ENCODE assay signal across 16 mouse cellular contexts in genomic region chr9:57900478-57900877, GRCm38 (mm10). TPM values are rescaled to one million over a fixed set of nuclear protein-coding genes. Genes with fewer than 3 reads are reported as not detected.
DNase-seq lines count a peak whose midpoint lies in the region; ATAC-seq and TF ChIP-seq lines count a peak whose summit lies in the region.
"Had no signal": no experiment of that assay in that cellular context is flagged by ENCODE, and none has a peak within 500 bp of the region (broad histone marks: within the 10 kb centered on the region; RNA-seq: fewer than 3 reads in every experiment).

No protein-coding gene starts in this region.

- TF ChIP-seq POLR2A in CH12.LX (IDR thresholded peaks at IDR 0.05; ENCODE audit: low read depth, low read length), result no peak

- no peak overlapping the region for H3K4me3 ChIP-seq in hindbrain, embryonic 13.5 days
- no peak overlapping the region for H3K4me3 ChIP-seq in hindbrain, embryonic 14.5 days (replicated peaks; ENCODE audit: low read length)
- H3K4me3 ChIP-seq in CH12.LX (replicated peaks in 1 of 3; ENCODE audit: low read depth in 2 of 3, low read length in 2 of 3, poor library complexity in 1 of 3), result no peak overlapping the region
- H3K4me3 ChIP-seq: embryonic facial prominence, embryonic 12.5 days; left cerebral cortex, adult 2 months; neural tube, embryonic 12.5 days had no signal

- in situ Hi-C loops in CH12.LX (cut with MboI; ENCODE audit: low pct_ligation_motif_present, low pct_unique_long_range_greater_than_20kb, low sequenced_read_pairs), result no loop called here

- dilution Hi-C loops in CH12.LX (cut with MboI; ENCODE audit: extremely low pct_ligation_motif_present, extremely low pct_unique_long_range_greater_than_20kb, low sequenced_read_pairs), result no loop called here

- DNase-seq in hindbrain, embryonic 14.5 days (ENCODE audit: low spot score), result no peak
- peak; percentile 31 for DNase-seq in CH12.LX (ENCODE audit: extremely low read depth)
- DNase-seq in embryo, embryonic 11 days, result peak; percentile 25
- peak; percentile 14 for DNase-seq in forelimb bud, embryonic 11.5 days (ENCODE audit: low read depth, low spot score)
- DNase-seq in spleen, postnatal 10 days (ENCODE audit: low spot score in 2 of 2), result no peak
- DNase-seq in c-Kit-positive CD71-positive TER-119-positive erythroid progenitor cells, embryonic 14.5 days (ENCODE audit: low spot score), result no peak
- DNase-seq: adrenal gland, postnatal 36 days; cerebellum, adult 11-12 months; kidney, postnatal 25 days; lung, postnatal 14 days; right cerebral cortex, adult 18-20 months; thymus, postnatal 36 days had no signal

- ATAC-seq in hindbrain, embryonic 13.5 days (ENCODE audit: low FRiP score), result no peak
- no peak for ATAC-seq in hindbrain, embryonic 14.5 days (ENCODE audit: low FRiP score)

- TF ChIP-seq RAD21 in CH12.LX (IDR thresholded peaks at IDR 0.05; ENCODE audit: low read depth, low read length), result no peak

- WGBS in hindbrain, embryonic 13.5 days, result 56% methylated on average over 10 of the region's 10 CpGs
- 61% methylated on average over 10 of the region's 10 CpGs for WGBS in hindbrain, embryonic 14.5 days

- peak; percentile 50; the same call in 1 of the 2 replicates for TF ChIP-seq EP300 in CH12.LX (IDR thresholded peaks at IDR 0.05; ENCODE audit: low read length)

- no peaks in the 10 kb centered on the region for H3K27me3 ChIP-seq in hindbrain, embryonic 13.5 days
- H3K27me3 ChIP-seq in hindbrain, embryonic 14.5 days (ENCODE audit: control insufficient read depth, insufficient read depth, low read length), result no peaks in the 10 kb centered on the region
- H3K27me3 ChIP-seq in CH12.LX (replicated peaks), result no peaks in the 10 kb centered on the region
- H3K27me3 ChIP-seq: embryonic facial prominence, embryonic 12.5 days; neural tube, embryonic 12.5 days had no signal

- H3K4me1 ChIP-seq in hindbrain, embryonic 13.5 days (replicated peaks), result peaks cover 18% of the 10 kb centered on the region
- peaks cover 15% of the 10 kb centered on the region for H3K4me1 ChIP-seq in hindbrain, embryonic 14.5 days (replicated peaks; ENCODE audit: control insufficient read depth, insufficient read depth, low read length)
- peaks cover 13 to 29% of the 10 kb centered on the region in 2 experiments for H3K4me1 ChIP-seq in CH12.LX (ENCODE audit: control insufficient read depth in 1 of 2, insufficient read depth in 2 of 2)

- no peaks in the 10 kb centered on the region for H3K36me3 ChIP-seq in hindbrain, embryonic 13.5 days
- H3K36me3 ChIP-seq in hindbrain, embryonic 14.5 days (replicated peaks; ENCODE audit: control insufficient read depth, insufficient read depth), result no peaks in the 10 kb centered on the region
- no peaks in the 10 kb centered on the region for H3K36me3 ChIP-seq in CH12.LX (replicated peaks in 1 of 2; ENCODE audit: control insufficient read depth in 1 of 2, insufficient read depth in 1 of 2, low read length in 1 of 2)
- H3K36me3 ChIP-seq: embryonic facial prominence, embryonic 12.5 days; neural tube, embryonic 12.5 days had no signal

- no peaks in the 10 kb centered on the region for H3K9me3 ChIP-seq in hindbrain, embryonic 13.5 days
- no peaks in the 10 kb centered on the region for H3K9me3 ChIP-seq in hindbrain, embryonic 14.5 days (ENCODE audit: control insufficient read depth, low read length)
- no peaks in the 10 kb centered on the region for H3K9me3 ChIP-seq in CH12.LX (replicated peaks; ENCODE audit: low read length)
- H3K9me3 ChIP-seq: embryonic facial prominence, embryonic 12.5 days; neural tube, embryonic 12.5 days had no signal

- peak overlapping the region; percentile 86 for H3K27ac ChIP-seq in hindbrain, embryonic 13.5 days
- no peak overlapping the region; the same call in 1 of the 2 replicates for H3K27ac ChIP-seq in hindbrain, embryonic 14.5 days
- H3K27ac ChIP-seq in CH12.LX (ENCODE audit: insufficient read depth, low read depth), result no peak overlapping the region
- H3K27ac ChIP-seq: embryonic facial prominence, embryonic 12.5 days had no signal

- no peaks in the 10 kb centered on the region for H3K79me2 ChIP-seq in CH12.LX (replicated peaks; ENCODE audit: control insufficient read depth, extremely low read depth, insufficient read depth, poor library complexity, severe bottlenecking)

- no peak for TF ChIP-seq CTCF in CH12.LX (conservative IDR thresholded peaks at IDR 0.05 in 1 of 2, IDR thresholded peaks at IDR 0.05 in 1 of 2; ENCODE audit: low read depth in 2 of 2, low read length in 2 of 2)

- no peak overlapping the region for H3K4me2 ChIP-seq in hindbrain, embryonic 13.5 days
- H3K4me2 ChIP-seq in hindbrain, embryonic 14.5 days (replicated peaks), result no peak overlapping the region
- H3K4me2 ChIP-seq in CH12.LX (ENCODE audit: insufficient read depth, low read depth, poor library complexity, severe bottlenecking), result peak overlapping the region; percentile 45; the same call in 1 of the 2 replicates
- H3K4me2 ChIP-seq: embryonic facial prominence, embryonic 12.5 days had no signal

- no peak overlapping the region for H3K9ac ChIP-seq in hindbrain, embryonic 13.5 days
- no peak overlapping the region for H3K9ac ChIP-seq in hindbrain, embryonic 14.5 days
- H3K9ac ChIP-seq in CH12.LX (ENCODE audit: insufficient read depth, low read depth), result peak overlapping the region; percentile 19; the same call in 1 of the 2 replicates
- H3K9ac ChIP-seq: embryonic facial prominence, embryonic 12.5 days; neural tube, embryonic 12.5 days had no signal

TF ChIP-seq in CH12.LX, 34 proteins besides CTCF, POLR2A, EP300 and RAD21 (continues in another document):
- no peak for TF ChIP-seq CHD1 (IDR thresholded peaks at IDR 0.05; ENCODE audit: low read depth, low read length)
- TF ChIP-seq UBTF (IDR thresholded peaks at IDR 0.05; ENCODE audit: low read depth, low read length), result no peak
- no peak for TF ChIP-seq SMC3 (IDR thresholded peaks at IDR 0.05; ENCODE audit: low read depth, low read length)
- TF ChIP-seq ZC3H11A (IDR thresholded peaks at IDR 0.05; ENCODE audit: low read depth, low read length), result no peak
- peak; percentile 64 for TF ChIP-seq IRF4 (IDR thresholded peaks at IDR 0.05; ENCODE audit: low read depth, low read length)
- TF ChIP-seq E2F4 (IDR thresholded peaks at IDR 0.05; ENCODE audit: insufficient replicate concordance, low read depth, low read length), result no peak
- no peak for TF ChIP-seq RCOR1 (conservative IDR thresholded peaks at IDR 0.05; ENCODE audit: low read depth, low read length)
- TF ChIP-seq ZKSCAN1 (IDR thresholded peaks at IDR 0.05; ENCODE audit: borderline replicate concordance, low read depth, low read length), result no peak
- TF ChIP-seq USF1 (IDR thresholded peaks at IDR 0.05; ENCODE audit: low read depth, low read length), result peak; percentile 40; the same call in 1 of the 2 replicates
- TF ChIP-seq GABPA (IDR thresholded peaks at IDR 0.05; ENCODE audit: insufficient replicate concordance, low read depth, low read length), result no peak
- no peak for TF ChIP-seq SIN3A (IDR thresholded peaks at IDR 0.05; ENCODE audit: low read length)
- no peak for TF ChIP-seq NRF1 (IDR thresholded peaks at IDR 0.05; ENCODE audit: low read depth, low read length)
- no peak for TF ChIP-seq HCFC1 (IDR thresholded peaks at IDR 0.05; ENCODE audit: low read depth, low read length)
- peak; percentile 90 for TF ChIP-seq MAX (IDR thresholded peaks at IDR 0.05; ENCODE audit: low read length)
- no peak for TF ChIP-seq ZMIZ1 (IDR thresholded peaks at IDR 0.05; ENCODE audit: low read depth, low read length)
- 0 out of 2 replicates have a peak, but pooled peaks have one; percentile 16 for TF ChIP-seq TCF12 (IDR thresholded peaks at IDR 0.05; ENCODE audit: low read depth, low read length)
- no peak for TF ChIP-seq JUN (IDR thresholded peaks at IDR 0.05; ENCODE audit: insufficient read depth, low read depth, low read length)
- peak; percentile 51 for TF ChIP-seq ETS1 (conservative IDR thresholded peaks at IDR 0.05; ENCODE audit: low read depth, low read length)
- no peak for TF ChIP-seq PAX5 (IDR thresholded peaks at IDR 0.05; ENCODE audit: low read length)
- TF ChIP-seq MXI1 (IDR thresholded peaks at IDR 0.05; ENCODE audit: low read depth, low read length), result peak; percentile 55; the same call in 1 of the 2 replicates
- no peak for TF ChIP-seq MEF2A (IDR thresholded peaks at IDR 0.05; ENCODE audit: borderline replicate concordance, low read depth, low read length)
- no peak for TF ChIP-seq POLR2AphosphoS2 (IDR thresholded peaks at IDR 0.05; ENCODE audit: low read depth, low read length)
- TF ChIP-seq ELF1 (IDR thresholded peaks at IDR 0.05; ENCODE audit: low read depth, low read length), result no peak
- TF ChIP-seq NELFE (IDR thresholded peaks at IDR 0.05; ENCODE audit: low read depth, low read length), result no peak
- no peak for TF ChIP-seq MAZ (IDR thresholded peaks at IDR 0.05; ENCODE audit: low read depth, low read length)
- peak; percentile 59 for TF ChIP-seq BHLHE40 (IDR thresholded peaks at IDR 0.05; ENCODE audit: low read depth, low read length)
- 0 out of 2 replicates have a peak, but pooled peaks have one; percentile 7 for TF ChIP-seq ZNF384 (IDR thresholded peaks at IDR 0.05; ENCODE audit: low read depth, low read length)
- TF ChIP-seq KAT2A (IDR thresholded peaks at IDR 0.05; ENCODE audit: insufficient replicate concordance, low read length), result no peak
- no peak for TF ChIP-seq MAFK (IDR thresholded peaks at IDR 0.05; ENCODE audit: insufficient replicate concordance, low read length)
- no peak for TF ChIP-seq CHD2 (IDR thresholded peaks at IDR 0.05; ENCODE audit: low read length)
- TF ChIP-seq JUND (conservative IDR thresholded peaks at IDR 0.05; ENCODE audit: low read depth, low read length), result no peak
- no peak for TF ChIP-seq TBP (conservative IDR thresholded peaks at IDR 0.05; ENCODE audit: low read depth, low read length)
- TF ChIP-seq MYC (IDR thresholded peaks at IDR 0.05; ENCODE audit: low read depth, low read length), result peak; percentile 88

RNA-seq across cellular contexts. Expression of gene Ubl7, which starts 10.3 kb away (rescaled TPM):
- 165 and 173 TPM in 2 replicates for polyA plus RNA-seq in hindbrain, embryonic 13.5 days (2015; fragmentation: Nextera tagmentation; extraction: Ambion mirVana)
- 151 and 160 TPM in 2 replicates for polyA plus RNA-seq in hindbrain, embryonic 14.5 days (2014; fragmentation: Nextera tagmentation; extraction: Ambion mirVana)
- total RNA-seq in CH12.LX (2012; rRNA removed) (31.2 and 37.3 TPM in 2 replicates), CH12.LX (2014; rRNA removed) (19.9 and 24.7 TPM in 2 replicates)
- polyA plus RNA-seq in CH12.LX (2012; ENCODE audit: insufficient read length, low read depth), result 73.3 and 81.1 TPM in 2 replicates

RNA-seq across cellular contexts. Expression of gene Sema7a, which starts 39.4 kb away (rescaled TPM):
- polyA plus RNA-seq in hindbrain, embryonic 13.5 days (2015; fragmentation: Nextera tagmentation; extraction: Ambion mirVana), result 2.9 and 4.2 TPM in 2 replicates
- polyA plus RNA-seq in hindbrain, embryonic 14.5 days (2014; fragmentation: Nextera tagmentation; extraction: Ambion mirVana), result 6.3 and 7.3 TPM in 2 replicates
- total RNA-seq in CH12.LX (2012; rRNA removed), result 113 and 181 TPM in 2 replicates
- 78.2 and 88.6 TPM in 2 replicates for total RNA-seq in CH12.LX (2014; rRNA removed)
- 81.9 and 89.4 TPM in 2 replicates for polyA plus RNA-seq in CH12.LX (2012; ENCODE audit: insufficient read length, low read depth)

Comparison
In these comparisons a context has a peak if more than half of its experiments do, and no peak if none do; other contexts are left out.
1. DNase-seq: peak in CH12.LX (single experiment), embryo, embryonic 11 days (single experiment) and forelimb bud, embryonic 11.5 days (single experiment); none in hindbrain, embryonic 14.5 days (single experiment), spleen, postnatal 10 days (0 of 2) and c-Kit-positive CD71-positive TER-119-positive erythroid progenitor cells, embryonic 14.5 days (single experiment).